Mouse (Mus musculus): ENCODE measurements at regions not wholly inside any gene's neighbourhood (a gene's known extent, or its start where the extent isn't known, plus 50 kb on each side); places are given as distances from the start of the nearest gene placed in this dataset.

DNA sequence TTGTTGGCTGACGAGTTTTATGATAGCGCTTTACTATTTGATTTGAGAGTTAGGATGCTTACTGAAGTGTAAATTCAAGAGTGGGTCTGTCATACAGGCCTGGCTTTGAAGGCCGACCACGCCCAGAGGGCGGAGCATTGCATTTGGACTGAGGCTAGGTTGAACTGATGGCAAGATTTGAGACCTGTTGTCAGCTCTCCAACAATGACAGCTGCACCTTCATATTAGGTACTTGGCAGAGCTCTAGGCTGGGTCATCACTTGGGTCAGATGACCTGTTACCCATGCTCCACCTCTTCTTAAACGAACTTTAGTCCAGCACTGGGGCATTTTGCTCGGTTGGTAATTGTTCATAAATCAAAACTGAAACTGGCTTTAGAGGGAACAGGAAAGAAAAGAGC is 231.1 kb upstream of the Ptbp2 start:
- no peaks in the 10 kb centered on the region for H3K9me3 ChIP-seq
- no peak overlapping the region for H3K4me2 ChIP-seq
- H3K9ac ChIP-seq, result no peak overlapping the region
- no peaks in the 10 kb centered on the region for H3K36me3 ChIP-seq
- ATAC-seq (ENCODE audit: low read depth), result no peak
- 88% methylated on average over 7 of the region's 7 CpGs for WGBS
- H3K4me1 ChIP-seq (replicated peaks), result peaks cover 12% of the 10 kb centered on the region; the same call in 1 of the 2 replicates
- no peaks in the 10 kb centered on the region for H3K27me3 ChIP-seq
- H3K4me3 ChIP-seq, result no peak overlapping the region
- no peak overlapping the region for H3K27ac ChIP-seq (replicated peaks)

DNA sequence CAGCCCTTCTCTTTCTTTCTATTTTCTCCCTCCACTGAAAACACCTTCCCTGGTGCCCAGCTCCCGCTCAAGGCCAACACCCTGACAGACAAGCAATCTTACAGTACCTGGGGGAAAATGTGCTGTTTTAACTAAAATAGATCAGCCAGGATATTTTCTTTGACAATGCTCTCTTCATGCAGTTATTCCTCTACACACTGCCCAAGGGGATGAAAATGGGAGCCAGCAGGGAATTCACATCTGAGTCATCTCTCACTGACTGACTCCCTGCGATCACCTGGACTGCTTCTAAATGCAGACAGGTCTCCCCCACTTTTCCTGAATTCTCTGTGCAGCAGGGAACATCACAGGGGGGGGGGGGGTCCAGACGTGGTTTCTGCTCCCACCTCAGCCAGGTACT is 227.6 kb upstream of the Ptbp2 start:
- Histone ChIP-seq H3K9ac (no peak overlapping the region), H3K4me2 (no peak overlapping the region), H3K27ac (replicated peaks) (no peak overlapping the region), H3K9me3 (no peaks in the 10 kb centered on the region), H3K27me3 (no peaks in the 10 kb centered on the region), H3K4me1 (replicated peaks) (no peaks in the 10 kb centered on the region), H3K4me3 (no peak overlapping the region), H3K36me3 (no peaks in the 10 kb centered on the region)
- no peak for ATAC-seq (ENCODE audit: low read depth)
- 17% methylated on average over 3 of the region's 3 CpGs for WGBS

DNA sequence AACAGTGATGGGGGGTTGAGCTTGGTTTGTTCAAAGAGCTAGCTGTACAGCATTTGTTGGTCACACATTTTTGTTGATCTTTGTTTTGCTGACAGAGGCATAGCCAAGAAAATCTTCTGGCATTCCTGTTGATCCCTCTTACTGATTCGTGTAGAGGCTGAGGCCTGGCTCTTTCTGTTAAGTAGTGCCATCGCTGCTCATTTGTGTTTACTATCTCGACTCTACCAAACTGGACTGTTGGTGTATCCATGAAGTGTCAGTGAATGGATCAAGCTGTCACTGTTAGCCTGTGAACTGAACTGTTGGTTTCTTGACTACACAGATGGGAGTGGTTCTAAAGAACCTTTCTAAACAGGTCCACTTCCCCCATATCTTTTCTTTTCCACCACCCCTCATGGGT is 223.8 kb upstream of the Ptbp2 start:
- Histone ChIP-seq H3K9ac (no peak overlapping the region), H3K4me3 (no peak overlapping the region), H3K27me3 (no peaks in the 10 kb centered on the region), H3K4me2 (no peak overlapping the region), H3K36me3 (no peaks in the 10 kb centered on the region), H3K27ac (replicated peaks) (no peak overlapping the region), H3K4me1 (replicated peaks) (no peaks in the 10 kb centered on the region), H3K9me3 (no peaks in the 10 kb centered on the region)
- no peak for ATAC-seq (ENCODE audit: low read depth)
- WGBS, result 95% methylated on average over 3 of the region's 3 CpGs

DNA sequence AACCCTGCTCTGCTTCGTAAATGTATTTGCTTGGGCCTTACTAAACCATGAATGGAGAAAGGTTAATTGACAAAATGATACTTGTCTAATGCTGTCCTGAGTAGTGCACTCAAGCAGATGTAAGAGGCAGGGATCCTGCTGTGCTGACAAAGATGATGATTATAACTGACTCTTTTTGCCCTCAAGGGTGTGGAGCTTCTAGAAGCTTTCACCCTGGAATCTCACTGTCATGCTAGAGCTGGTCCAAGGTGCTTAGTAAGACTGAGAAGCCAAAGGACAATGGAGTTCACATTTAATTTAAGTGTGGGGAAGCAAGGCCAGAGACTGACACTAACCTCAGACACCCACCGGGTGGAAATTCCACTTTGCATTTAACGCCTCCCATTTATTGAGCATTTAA is 220.3 kb upstream of the Ptbp2 start:
- Histone ChIP-seq H3K4me3 (no peak overlapping the region), H3K36me3 (no peaks in the 10 kb centered on the region), H3K27me3 (no peaks in the 10 kb centered on the region), H3K9me3 (no peaks in the 10 kb centered on the region), H3K4me2 (no peak overlapping the region), H3K27ac (replicated peaks) (no peak overlapping the region), H3K9ac (no peak overlapping the region), H3K4me1 (replicated peaks) (no peaks in the 10 kb centered on the region)
- no peak for ATAC-seq (ENCODE audit: low read depth)
- 79% methylated on average over 3 of the region's 3 CpGs for WGBS

DNA sequence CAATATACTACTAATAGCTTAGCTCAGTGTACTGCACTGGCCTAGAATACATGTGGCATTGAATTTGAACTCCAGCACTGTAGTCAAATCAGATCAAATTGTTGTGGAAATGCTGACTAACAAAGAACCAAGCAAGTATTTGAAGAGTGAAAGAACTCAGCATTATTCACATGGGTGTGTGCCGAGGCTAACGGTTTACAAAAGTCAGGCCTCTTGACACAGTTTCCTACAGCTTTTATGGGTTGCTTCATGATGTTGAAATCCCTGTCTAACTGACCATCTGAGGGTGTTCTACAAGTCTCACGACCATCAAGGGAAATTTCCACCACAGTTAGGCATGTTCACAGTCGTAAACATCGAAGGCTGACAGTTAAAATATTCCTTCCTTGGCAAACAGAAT is 216.0 kb upstream of the Ptbp2 start:
- no peak for ATAC-seq (ENCODE audit: low read depth)
- whole genome bisulfite sequencing, result 86% methylated on average over 5 of the region's 5 CpGs
- no peaks in the 10 kb centered on the region for H3K9me3 ChIP-seq
- H3K4me3 ChIP-seq, result no peak overlapping the region
- no peak overlapping the region for H3K4me2 ChIP-seq
- no peaks in the 10 kb centered on the region for H3K27me3 ChIP-seq
- no peak overlapping the region for H3K27ac ChIP-seq (replicated peaks)
- H3K4me1 ChIP-seq (replicated peaks), result peaks cover 6% of the 10 kb centered on the region; the same call in 1 of the 2 replicates
- no peaks in the 10 kb centered on the region for H3K36me3 ChIP-seq
- no peak overlapping the region for H3K9ac ChIP-seq

DNA sequence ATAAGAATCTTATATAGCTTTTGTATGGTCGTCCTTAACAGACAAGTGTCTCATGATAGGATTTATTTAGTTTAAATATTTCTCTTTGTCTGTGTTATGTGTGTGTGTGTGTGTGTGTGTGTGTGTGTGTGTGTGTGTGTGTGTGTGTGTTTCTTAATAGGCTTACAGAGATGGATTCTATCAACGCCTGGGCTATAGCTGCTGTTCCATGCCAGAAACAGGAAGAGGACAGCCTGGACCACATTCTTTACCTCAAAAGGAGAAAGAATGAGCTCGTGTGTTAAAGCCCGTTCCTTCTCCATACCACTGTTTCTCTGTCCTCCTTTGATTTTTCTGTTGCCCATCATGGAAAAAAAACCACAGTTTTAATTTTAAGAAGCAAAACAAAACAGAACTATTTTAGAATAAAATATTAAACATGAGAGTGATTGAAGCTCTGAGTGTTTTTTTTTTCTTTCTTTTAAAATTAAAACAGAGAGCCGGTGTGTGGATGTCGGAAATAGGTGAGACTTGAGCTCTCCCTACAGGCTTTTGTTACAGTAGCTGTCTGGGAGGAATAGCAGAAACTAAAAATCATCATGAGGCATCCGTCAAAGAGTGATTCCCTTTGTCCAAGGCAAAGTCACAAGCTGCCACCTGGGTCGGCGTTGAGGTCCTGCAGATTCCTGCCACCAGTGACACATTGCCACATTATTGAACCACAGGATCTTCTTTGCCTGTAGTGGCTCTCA is 212.2 kb upstream of the Ptbp2 start:
- H3K4me1 ChIP-seq (replicated peaks), result peaks cover 6% of the 10 kb centered on the region; the same call in 1 of the 2 replicates
- no peak overlapping the region for H3K4me2 ChIP-seq
- H3K27ac ChIP-seq (replicated peaks), result no peak overlapping the region
- H3K27me3 ChIP-seq, result no peaks in the 10 kb centered on the region
- H3K9ac ChIP-seq, result no peak overlapping the region
- H3K36me3 ChIP-seq, result no peaks in the 10 kb centered on the region
- H3K4me3 ChIP-seq, result no peak overlapping the region
- H3K9me3 ChIP-seq, result no peaks in the 10 kb centered on the region
- WGBS, result 66% methylated on average over 9 of the region's 9 CpGs
- no peak for ATAC-seq (ENCODE audit: low read depth)

DNA sequence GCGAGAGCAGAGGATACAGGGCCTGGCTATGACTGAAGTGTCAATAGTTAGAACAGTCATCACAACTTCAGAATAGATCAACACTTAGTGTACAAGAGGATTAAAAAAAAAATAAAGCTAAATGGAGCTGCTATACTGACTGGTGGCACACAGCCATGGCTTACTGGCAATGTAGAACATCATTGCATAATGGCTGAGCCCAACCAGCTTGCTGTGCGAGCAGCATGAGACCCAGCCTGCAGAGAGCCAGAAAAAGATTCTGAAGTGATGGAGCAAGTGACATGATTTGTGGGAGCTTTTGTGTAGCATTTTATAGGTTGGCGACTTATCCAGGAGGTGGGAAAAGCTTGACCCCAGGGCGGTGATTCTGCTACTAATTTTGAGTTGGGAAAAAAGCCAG is 211.5 kb upstream of the Ptbp2 start:
- H3K9ac ChIP-seq, result no peak overlapping the region
- no peaks in the 10 kb centered on the region for H3K36me3 ChIP-seq
- ATAC-seq (ENCODE audit: low read depth), result no peak
- 33% methylated on average over 4 of the region's 4 CpGs for WGBS
- H3K4me1 ChIP-seq (replicated peaks), result peaks cover 6% of the 10 kb centered on the region; the same call in 1 of the 2 replicates
- H3K27ac ChIP-seq (replicated peaks), result no peak overlapping the region
- H3K9me3 ChIP-seq, result no peaks in the 10 kb centered on the region
- H3K4me3 ChIP-seq, result no peak overlapping the region
- no peaks in the 10 kb centered on the region for H3K27me3 ChIP-seq
- H3K4me2 ChIP-seq, result no peak overlapping the region

DNA sequence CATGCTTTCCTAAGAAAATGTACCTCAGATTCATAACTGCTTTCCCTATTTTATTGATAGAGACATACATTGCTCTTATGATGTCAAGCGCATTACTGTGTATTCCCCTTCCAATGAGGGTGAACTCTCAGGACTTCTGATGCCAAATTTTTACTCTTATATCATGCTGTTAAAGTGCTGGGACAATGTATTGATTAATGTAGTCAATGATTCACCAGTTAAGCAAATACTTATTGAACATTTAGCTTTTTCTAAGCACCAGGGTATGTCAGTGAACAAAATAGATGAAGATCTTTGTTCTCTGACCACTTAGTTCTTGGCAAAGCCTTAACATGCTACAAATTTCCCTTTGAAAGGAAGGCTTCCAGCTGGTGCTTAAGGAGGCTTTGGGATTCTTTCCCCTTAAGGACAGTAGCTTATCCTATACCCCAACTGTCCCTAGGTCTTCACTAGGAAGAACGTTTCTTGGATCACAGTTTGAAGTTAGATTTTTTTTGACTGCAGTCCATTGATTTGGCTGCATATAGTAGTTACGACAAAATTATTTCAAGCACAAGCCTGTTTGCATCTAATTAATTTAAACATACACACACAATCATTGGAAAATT is 203.1 kb upstream of the Ptbp2 start:
- Histone ChIP-seq H3K27me3 (no peaks in the 10 kb centered on the region), H3K4me3 (no peak overlapping the region), H3K9me3 (no peaks in the 10 kb centered on the region), H3K36me3 (no peaks in the 10 kb centered on the region), H3K4me2 (no peak overlapping the region), H3K4me1 (replicated peaks) (no peaks in the 10 kb centered on the region), H3K9ac (no peak overlapping the region), H3K27ac (replicated peaks) (no peak overlapping the region)
- 77% methylated on average over 3 of the region's 3 CpGs for WGBS
- no peak for ATAC-seq (ENCODE audit: low read depth)

DNA sequence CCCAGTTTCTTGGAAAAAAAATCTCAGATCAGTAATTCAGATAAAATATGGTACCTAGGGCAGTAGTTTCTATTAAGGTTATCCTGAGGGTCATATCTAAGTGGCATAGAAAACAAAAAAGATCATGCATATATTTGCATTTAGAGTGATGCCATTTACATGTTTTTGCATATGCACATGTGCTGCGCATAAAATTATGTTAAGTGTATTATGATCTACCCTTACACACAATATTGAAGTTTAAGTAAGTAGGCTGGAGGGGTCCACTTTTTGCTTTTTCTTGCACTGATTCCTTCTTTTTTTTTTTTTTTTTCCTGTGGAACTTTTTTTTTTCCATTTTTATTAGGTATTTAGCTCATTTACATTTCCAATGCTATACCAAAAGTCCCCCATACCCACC is 193.1 kb upstream of the Ptbp2 start:
- H3K27ac ChIP-seq (replicated peaks), result no peak overlapping the region
- H3K4me1 ChIP-seq (replicated peaks), result no peaks in the 10 kb centered on the region
- no peak overlapping the region for H3K4me2 ChIP-seq
- no peak overlapping the region for H3K9ac ChIP-seq
- ATAC-seq (ENCODE audit: low read depth), result no peak
- no peaks in the 10 kb centered on the region for H3K36me3 ChIP-seq
- WGBS, result 94% methylated on average over 1 of the region's 1 CpGs
- no peak overlapping the region for H3K4me3 ChIP-seq
- no peaks in the 10 kb centered on the region for H3K9me3 ChIP-seq
- no peaks in the 10 kb centered on the region for H3K27me3 ChIP-seq

DNA sequence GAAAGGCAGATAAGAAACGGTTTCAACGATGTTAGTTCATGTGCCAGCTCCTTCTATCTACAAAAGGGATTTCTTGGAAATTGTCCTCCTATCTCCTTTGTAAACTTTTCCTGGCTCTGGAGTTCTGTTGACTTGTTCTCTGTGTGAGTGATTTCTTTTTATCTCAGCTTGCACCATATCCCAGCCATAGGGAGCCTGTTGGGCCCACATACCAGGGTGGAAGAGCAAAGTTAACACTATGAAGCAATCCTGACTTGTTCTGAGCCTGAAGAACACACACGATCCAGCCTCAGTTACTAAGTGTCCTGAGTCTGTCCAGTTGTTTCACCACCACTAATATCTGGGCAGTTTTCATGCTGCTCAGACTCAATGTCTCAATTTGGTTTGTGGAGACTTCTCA is 192.1 kb upstream of the Ptbp2 start:
- ATAC-seq (ENCODE audit: low read depth), result no peak
- 93% methylated on average over 3 of the region's 3 CpGs for WGBS
- H3K9me3 ChIP-seq, result no peaks in the 10 kb centered on the region

DNA sequence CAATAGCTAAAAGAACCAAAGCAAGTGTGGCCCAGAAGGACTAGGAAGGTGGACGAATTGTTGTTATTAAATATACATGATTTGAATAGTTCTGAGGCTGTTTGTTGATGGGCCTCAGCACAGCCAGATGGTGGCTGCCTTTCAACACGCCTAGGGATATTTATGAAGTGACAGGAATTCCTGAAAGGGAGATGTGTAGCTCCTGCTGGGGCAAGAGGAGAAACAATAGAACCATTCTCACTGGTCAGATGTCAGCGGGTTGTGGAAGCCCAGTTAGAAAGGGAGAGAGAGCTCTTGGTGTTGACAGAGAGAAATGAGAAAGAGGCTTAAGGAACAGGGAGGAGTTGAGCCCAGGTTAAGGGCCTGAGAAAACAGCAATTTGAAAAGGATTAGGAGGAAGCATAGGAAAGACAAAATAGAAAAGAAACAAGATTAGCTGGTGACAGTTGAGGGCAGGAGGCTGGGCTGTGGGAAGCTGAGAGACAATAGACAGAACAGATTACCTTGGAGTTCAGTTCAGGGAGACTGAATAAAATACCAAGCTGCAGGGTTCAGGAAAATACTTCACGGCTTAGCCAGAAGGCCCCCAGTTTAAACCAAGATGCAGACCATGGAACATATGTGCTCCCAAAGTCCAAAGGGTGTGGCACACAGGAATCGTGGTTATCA is 174.7 kb upstream of the Ptbp2 start:
- H3K27ac ChIP-seq (replicated peaks), result no peak overlapping the region
- H3K36me3 ChIP-seq, result no peaks in the 10 kb centered on the region
- no peaks in the 10 kb centered on the region for H3K9me3 ChIP-seq
- no peak overlapping the region for H3K4me2 ChIP-seq
- peaks cover 25% of the 10 kb centered on the region for H3K4me1 ChIP-seq (replicated peaks)
- H3K27me3 ChIP-seq, result peaks cover 9% of the 10 kb centered on the region
- H3K4me3 ChIP-seq, result no peak overlapping the region
- WGBS, result 24% methylated on average over 5 of the region's 5 CpGs
- no peak overlapping the region for H3K9ac ChIP-seq
- ATAC-seq (ENCODE audit: low read depth), result no peak

More for the DNA sequence above, 192.1 kb upstream of the Ptbp2 start:
- Histone ChIP-seq H3K4me1 (replicated peaks) (no peaks in the 10 kb centered on the region), H3K27ac (replicated peaks) (no peak overlapping the region), H3K4me2 (no peak overlapping the region), H3K36me3 (no peaks in the 10 kb centered on the region), H3K9ac (no peak overlapping the region), H3K27me3 (no peaks in the 10 kb centered on the region), H3K4me3 (no peak overlapping the region)

DNA sequence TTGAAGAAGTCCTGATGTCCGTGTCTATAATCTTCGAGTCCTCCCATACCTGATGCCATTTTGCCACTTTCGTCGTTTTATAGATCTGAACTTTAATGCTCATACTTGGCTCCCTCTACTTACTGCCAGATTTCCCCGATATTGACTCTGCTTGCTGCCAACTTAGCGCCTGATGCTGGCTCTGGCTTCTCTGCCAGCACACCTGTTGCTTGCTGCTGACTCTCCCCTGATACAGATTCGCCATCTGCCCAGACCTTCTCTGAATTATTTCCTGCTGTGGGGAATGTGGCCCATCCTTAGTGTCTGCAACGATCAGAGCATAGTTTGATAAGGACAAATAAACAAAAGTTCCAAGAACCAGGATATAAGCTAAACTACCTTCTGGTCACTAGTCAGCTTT is 173.3 kb upstream of the Ptbp2 start:
- no peak for ATAC-seq (ENCODE audit: low read depth)
- peaks cover 10% of the 10 kb centered on the region for H3K27me3 ChIP-seq
- WGBS, result 76% methylated on average over 8 of the region's 8 CpGs
- no peak overlapping the region for H3K9ac ChIP-seq
- no peak overlapping the region for H3K4me2 ChIP-seq
- no peaks in the 10 kb centered on the region for H3K36me3 ChIP-seq
- H3K27ac ChIP-seq (replicated peaks), result no peak overlapping the region
- H3K9me3 ChIP-seq, result no peaks in the 10 kb centered on the region
- H3K4me3 ChIP-seq, result no peak overlapping the region
- peaks cover 25% of the 10 kb centered on the region for H3K4me1 ChIP-seq (replicated peaks)

Data from neural tube, embryonic 13.5 days (tissue).